Mouse (Mus musculus) 3T3-L1 (cell line): Measurements from ENCODE around the gene Nckap5.

ENCODE experiments used
- DNase-seq: peaks from one replicate; pipeline ENCODE4 v3.0.0-alpha.2; 2015; ENCODE audit warnings: low read depth, low spot score

Nckap5 gene

GRCm38 (mm10) chr1:126622036-126622435, 208.6 kb downstream of the Nckap5 start:
- DNase-seq = no peak

GRCm38 (mm10) chr1:126617464-126618041, 213.0 kb downstream of the Nckap5 start:
- no peak for DNase-seq

- no peak for DNase-seq
These were observed 213.6 kb downstream of the Nckap5 start for GRCm38 (mm10) chr1:126616964-126617363.

- DNase-seq = no peak
These were observed 217.7 kb downstream of the Nckap5 start for GRCm38 (mm10) chr1:126612916-126613315.

- no peak for DNase-seq
These were observed 222.0 kb downstream of the Nckap5 start for GRCm38 (mm10) chr1:126608586-126608985.

GRCm38 (mm10) chr1:126606189-126607080, 224.2 kb downstream of the Nckap5 start:
- no peak for DNase-seq

GRCm38 (mm10) chr1:126604551-126604950, 226.0 kb downstream of the Nckap5 start:
- no peak for DNase-seq

GRCm38 (mm10) chr1:126603771-126604515, 226.7 kb downstream of the Nckap5 start:
- DNase-seq = no peak

- DNase-seq = no peak
These were observed 230.0 kb downstream of the Nckap5 start for GRCm38 (mm10) chr1:126600596-126600995.

GRCm38 (mm10) chr1:126597376-126597775, 233.2 kb downstream of the Nckap5 start:
- no peak for DNase-seq

GRCm38 (mm10) chr1:126594796-126595195, 235.8 kb downstream of the Nckap5 start:
- no peak for DNase-seq

- DNase-seq = no peak
These were observed 237.4 kb downstream of the Nckap5 start for GRCm38 (mm10) chr1:126593044-126593805.

- no peak for DNase-seq
These were observed 239.7 kb downstream of the Nckap5 start for GRCm38 (mm10) chr1:126590911-126591310.

- DNase-seq = no peak
These were observed 252.4 kb downstream of the Nckap5 start for GRCm38 (mm10) chr1:126578163-126578562.

GRCm38 (mm10) chr1:126574295-126574694, 256.3 kb downstream of the Nckap5 start:
- no peak for DNase-seq

- no peak for DNase-seq
These were observed 256.9 kb downstream of the Nckap5 start for GRCm38 (mm10) chr1:126573714-126574113.

- no peak for DNase-seq
These were observed 257.5 kb downstream of the Nckap5 start for GRCm38 (mm10) chr1:126573097-126573496.

- DNase-seq = no peak
These were observed 260.9 kb downstream of the Nckap5 start for GRCm38 (mm10) chr1:126569611-126570238.

- peak; percentile 49 for DNase-seq
These were observed 261.9 kb downstream of the Nckap5 start for GRCm38 (mm10) chr1:126568520-126569197.

GRCm38 (mm10) chr1:126565151-126565725, 265.4 kb downstream of the Nckap5 start:
- DNase-seq = no peak
